Mouse (Mus musculus) forebrain, embryonic 14.5 days (tissue): ENCODE results near the gene Ehbp1. TPM values are rescaled to one million over a fixed set of nuclear protein-coding genes. Genes with fewer than 3 reads are reported as not detected.

Experiments
- ATAC-seq: fragments of 200-750 bp; cut with Nextera tagmentation; 2 replicates; pipeline ENCODE4 v1.8.0; 2017; ENCODE audit warnings: mild to moderate bottlenecking, moderate library complexity
- DNase-seq: peaks from one replicate; pipeline ENCODE4 v3.0.0-alpha.2; 2015; ENCODE audit warnings: low spot score
- H3K27ac ChIP-seq: fragments of 300-500 bp; sonication (generic); 2 replicates; pipeline ENCODE4 v1.5.1; 2014; ENCODE audit warnings: low read depth, mild to moderate bottlenecking, control low read depth, low read length, moderate library complexity
- H3K27me3 ChIP-seq: fragments of 300-500 bp; sonication (generic); replicated peaks from 2 replicates; pipeline ENCODE4 v1.6.1; 2014; ENCODE audit warnings: low read length, control low read depth, mixed read lengths; ENCODE audit not compliant: control insufficient read depth, insufficient read depth
- H3K36me3 ChIP-seq: fragments of 300-500 bp; sonication (generic); 2 replicates; pipeline ENCODE4 v1.6.1; 2014; ENCODE audit warnings: low read length, control low read depth; ENCODE audit not compliant: control insufficient read depth, insufficient read depth
- H3K4me1 ChIP-seq: fragments of 300-500 bp; sonication (generic); 2 replicates; pipeline ENCODE4 v1.6.1; 2014; ENCODE audit warnings: antibody characterized with exemption, low read length, control low read depth; ENCODE audit not compliant: control insufficient read depth, insufficient read depth
- H3K4me2 ChIP-seq: fragments of 300-500 bp; sonication (generic); 2 replicates; pipeline ENCODE4 v1.6.1; 2014; ENCODE audit warnings: mild to moderate bottlenecking, control low read depth, low read length
- H3K4me3 ChIP-seq: fragments of 300-500 bp; sonication (generic); 2 replicates; pipeline ENCODE4 v1.5.1; 2014; ENCODE audit warnings: low read depth, low read length, control low read depth
- H3K9ac ChIP-seq: fragments of 300-500 bp; sonication (generic); 2 replicates; pipeline ENCODE4 v1.6.1; 2014; ENCODE audit warnings: mild to moderate bottlenecking, low read length, control low read depth, moderate library complexity
- H3K9me3 ChIP-seq: fragments of 300-500 bp; sonication (generic); replicated peaks from 2 replicates; pipeline ENCODE4 v1.6.1; 2016; ENCODE audit warnings: low read length, control low read depth, mixed read lengths; ENCODE audit not compliant: control insufficient read depth
- WGBS: fragments of 180-500 bp; shearing (Covaris S2); extraction: QIAGEN DNeasy Blood & Tissue Kit; methylation state at CpG from one replicate; pipeline ENCODE4 v1.1.7; 2014; 5-methylcytosine and 5-hydroxymethylcytosine counted together
- polyA plus RNA-seq: library from polyadenylated mRNA; unstranded; fragments of >200 nt; fragmentation: Nextera tagmentation; extraction: Ambion mirVana; gene quantifications from 2 replicates; pipeline ENCODE4 v1.2.1, GENCODE M21; 2014

Ehbp1 gene
- polyA plus RNA-seq, 1 experiment from 2014 or later: 17.1 TPM

DNA sequence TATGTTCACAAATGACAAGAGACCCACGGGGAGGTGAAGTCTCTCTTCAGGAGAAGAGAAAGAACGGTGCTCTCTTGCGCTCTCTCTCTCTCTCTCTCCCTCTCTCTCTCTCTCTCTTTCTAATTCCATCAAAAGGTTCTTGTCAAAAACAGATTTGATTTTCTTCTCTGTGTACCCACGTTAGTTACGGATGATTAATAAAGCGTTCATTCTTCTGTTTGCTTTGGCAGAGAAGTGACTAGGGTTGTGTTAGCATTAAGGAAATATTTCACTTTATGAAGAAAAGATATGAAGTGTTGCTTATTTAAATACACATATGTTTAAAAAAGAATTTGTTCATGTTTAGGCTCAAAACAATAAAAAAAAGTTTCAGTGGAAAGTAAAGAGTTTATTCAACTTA, 143.7 kb downstream of the Ehbp1 start:
- 24% methylated on average over 6 of the region's 6 CpGs for WGBS
- ATAC-seq: no peak

DNA sequence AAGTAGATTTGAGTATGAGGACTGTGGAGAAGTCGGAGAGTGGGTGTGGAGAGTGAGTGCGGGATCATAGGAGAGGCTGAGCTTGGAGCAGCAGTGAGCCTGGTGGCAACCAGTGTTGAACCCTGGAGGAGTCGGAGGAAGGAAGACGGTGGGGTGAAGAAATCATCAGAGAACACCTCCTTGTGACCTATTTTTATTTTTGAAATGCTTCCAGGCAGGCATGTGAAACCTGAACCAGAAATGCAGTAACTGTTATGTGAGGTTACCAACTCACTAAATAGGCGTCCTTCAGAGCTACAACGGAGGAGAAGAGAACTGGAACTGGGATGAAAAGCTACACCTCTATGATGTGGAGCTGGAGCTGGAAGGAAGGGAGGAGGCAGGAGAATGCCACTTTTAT, 144.2 kb downstream of the Ehbp1 start:
- Histone ChIP-seq H3K4me3 (no peak overlapping the region), H3K9me3 (no peaks in the 10 kb centered on the region), H3K9ac (no peak overlapping the region), H3K36me3 (no peaks in the 10 kb centered on the region), H3K27ac (no peak overlapping the region), H3K4me2 (no peak overlapping the region), H3K27me3 (no peaks in the 10 kb centered on the region), H3K4me1 (peaks cover 12% of the 10 kb centered on the region)
- no peak for DNase-seq
- ATAC-seq: no peak
- 70% methylated on average over 6 of the region's 6 CpGs for WGBS

More for the DNA sequence above, 143.7 kb downstream of the Ehbp1 start:
- Histone ChIP-seq H3K4me2 (no peak overlapping the region), H3K9ac (no peak overlapping the region), H3K27me3 (no peaks in the 10 kb centered on the region), H3K9me3 (no peaks in the 10 kb centered on the region), H3K4me1 (peaks cover 12% of the 10 kb centered on the region), H3K27ac (no peak overlapping the region), H3K4me3 (no peak overlapping the region), H3K36me3 (no peaks in the 10 kb centered on the region)
- DNase-seq: no peak

DNA sequence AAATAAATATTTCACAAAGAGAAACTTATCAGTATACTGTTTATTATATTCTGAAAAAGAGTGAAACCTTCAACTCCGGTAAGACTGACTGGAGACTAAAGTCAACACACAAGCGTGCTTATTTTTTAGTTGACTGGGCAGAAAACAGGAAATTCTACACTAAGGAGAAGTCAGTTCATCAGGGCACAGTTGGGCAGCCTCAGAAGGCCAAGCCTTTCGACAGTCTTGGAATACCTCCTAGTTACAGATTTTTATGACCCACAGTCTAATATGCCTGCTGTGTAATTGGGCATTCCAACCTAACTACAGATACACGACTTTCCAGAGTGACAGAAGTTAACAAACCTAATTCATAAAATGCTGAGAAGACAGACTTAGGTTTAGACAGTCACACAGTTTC, 145.3 kb downstream of the Ehbp1 start:
- WGBS: 85% methylated on average over 4 of the region's 4 CpGs

DNA sequence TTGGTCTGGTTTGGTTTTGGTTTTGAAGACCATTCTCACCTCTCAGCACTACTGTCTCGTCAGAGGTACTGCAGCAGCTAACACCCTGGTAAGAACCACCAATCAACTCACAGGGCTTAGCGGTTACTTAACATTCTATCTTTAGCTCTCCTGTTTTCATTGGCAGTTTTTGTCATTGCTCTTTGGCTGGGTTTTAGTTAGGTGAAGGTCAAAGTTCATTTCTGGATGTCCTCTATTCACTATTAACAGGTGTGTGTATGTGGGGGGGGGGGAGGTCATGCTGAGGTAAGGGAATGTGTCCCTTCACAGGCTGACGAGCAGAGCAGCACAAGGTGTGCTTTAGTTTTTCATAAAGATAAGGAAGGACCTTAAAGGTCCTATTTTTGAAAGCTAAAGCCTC, 147.5 kb downstream of the Ehbp1 start:
- ATAC-seq (no peak), DNase-seq (no peak)
- no peak overlapping the region for H3K9ac ChIP-seq
- no peak overlapping the region for H3K27ac ChIP-seq
- 73% methylated on average over 3 of the region's 3 CpGs for WGBS
- H3K4me1 ChIP-seq: peaks cover 8% of the 10 kb centered on the region
- no peak overlapping the region for H3K4me2 ChIP-seq
- H3K27me3 ChIP-seq: no peaks in the 10 kb centered on the region
- H3K36me3 ChIP-seq: no peaks in the 10 kb centered on the region
- H3K4me3 ChIP-seq: no peak overlapping the region
- no peaks in the 10 kb centered on the region for H3K9me3 ChIP-seq

More for the DNA sequence above, 145.3 kb downstream of the Ehbp1 start:
- no peak overlapping the region for H3K27ac ChIP-seq
- no peaks in the 10 kb centered on the region for H3K36me3 ChIP-seq
- no peaks in the 10 kb centered on the region for H3K9me3 ChIP-seq
- DNase-seq (no peak), ATAC-seq (no peak)
- H3K4me2 ChIP-seq: no peak overlapping the region
- H3K4me3 ChIP-seq: no peak overlapping the region
- no peak overlapping the region for H3K9ac ChIP-seq
- peaks cover 12% of the 10 kb centered on the region for H3K4me1 ChIP-seq
- no peaks in the 10 kb centered on the region for H3K27me3 ChIP-seq

DNA sequence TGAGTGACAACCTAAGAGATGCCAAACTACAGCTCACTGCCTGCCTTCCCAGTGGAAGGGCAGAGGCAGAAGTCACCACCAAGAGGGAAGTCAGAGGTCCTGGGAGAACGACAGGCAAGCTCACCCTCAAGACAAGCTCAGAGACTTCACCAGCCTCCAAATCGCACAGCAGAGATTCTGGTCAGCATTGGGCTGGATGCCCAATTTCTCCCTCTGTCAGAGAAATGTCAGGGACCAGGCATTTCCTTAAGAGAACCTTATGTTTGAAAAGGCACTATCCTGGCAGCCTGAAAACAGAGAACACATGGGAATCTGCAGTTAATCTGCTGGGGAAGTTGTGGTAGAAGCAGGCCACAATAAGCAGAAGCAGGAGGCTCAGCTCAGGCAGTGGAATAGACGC, 151.5 kb downstream of the Ehbp1 start:
- no peaks in the 10 kb centered on the region for H3K27me3 ChIP-seq

DNA sequence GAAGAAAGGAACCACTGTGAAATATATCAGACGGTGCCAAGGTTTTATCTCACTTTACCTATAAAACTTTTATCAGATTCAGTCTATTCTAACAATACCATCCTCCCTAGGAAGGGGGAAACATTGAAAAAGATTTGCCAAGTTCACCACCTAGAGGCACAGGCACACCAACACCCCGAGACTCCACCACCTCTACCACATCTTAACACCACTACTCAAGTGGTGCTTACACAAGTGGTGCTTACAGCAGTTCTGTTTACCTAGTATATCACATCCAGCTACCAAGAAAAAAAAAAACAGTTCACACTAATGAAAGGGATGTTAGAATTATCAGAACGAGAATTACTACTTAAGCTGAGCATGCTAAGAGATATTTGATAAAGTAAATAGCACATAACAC, 152.1 kb downstream of the Ehbp1 start:
- ATAC-seq (no peak), DNase-seq (no peak)
- H3K36me3 ChIP-seq: no peaks in the 10 kb centered on the region
- no peak overlapping the region for H3K4me2 ChIP-seq
- H3K9me3 ChIP-seq: no peaks in the 10 kb centered on the region
- H3K9ac ChIP-seq: no peak overlapping the region
- no peaks in the 10 kb centered on the region for H3K27me3 ChIP-seq
- WGBS: 89% methylated on average over 3 of the region's 3 CpGs
- H3K27ac ChIP-seq: no peak overlapping the region
- no peak overlapping the region for H3K4me3 ChIP-seq
- H3K4me1 ChIP-seq: no peaks in the 10 kb centered on the region

More for the DNA sequence above, 151.5 kb downstream of the Ehbp1 start:
- 77% methylated on average over 3 of the region's 3 CpGs for WGBS
- Histone ChIP-seq H3K4me3 (no peak overlapping the region), H3K36me3 (no peaks in the 10 kb centered on the region), H3K9me3 (no peaks in the 10 kb centered on the region), H3K9ac (no peak overlapping the region), H3K4me1 (no peaks in the 10 kb centered on the region), H3K4me2 (no peak overlapping the region), H3K27ac (no peak overlapping the region)
- no peak for ATAC-seq
- no peak for DNase-seq

DNA sequence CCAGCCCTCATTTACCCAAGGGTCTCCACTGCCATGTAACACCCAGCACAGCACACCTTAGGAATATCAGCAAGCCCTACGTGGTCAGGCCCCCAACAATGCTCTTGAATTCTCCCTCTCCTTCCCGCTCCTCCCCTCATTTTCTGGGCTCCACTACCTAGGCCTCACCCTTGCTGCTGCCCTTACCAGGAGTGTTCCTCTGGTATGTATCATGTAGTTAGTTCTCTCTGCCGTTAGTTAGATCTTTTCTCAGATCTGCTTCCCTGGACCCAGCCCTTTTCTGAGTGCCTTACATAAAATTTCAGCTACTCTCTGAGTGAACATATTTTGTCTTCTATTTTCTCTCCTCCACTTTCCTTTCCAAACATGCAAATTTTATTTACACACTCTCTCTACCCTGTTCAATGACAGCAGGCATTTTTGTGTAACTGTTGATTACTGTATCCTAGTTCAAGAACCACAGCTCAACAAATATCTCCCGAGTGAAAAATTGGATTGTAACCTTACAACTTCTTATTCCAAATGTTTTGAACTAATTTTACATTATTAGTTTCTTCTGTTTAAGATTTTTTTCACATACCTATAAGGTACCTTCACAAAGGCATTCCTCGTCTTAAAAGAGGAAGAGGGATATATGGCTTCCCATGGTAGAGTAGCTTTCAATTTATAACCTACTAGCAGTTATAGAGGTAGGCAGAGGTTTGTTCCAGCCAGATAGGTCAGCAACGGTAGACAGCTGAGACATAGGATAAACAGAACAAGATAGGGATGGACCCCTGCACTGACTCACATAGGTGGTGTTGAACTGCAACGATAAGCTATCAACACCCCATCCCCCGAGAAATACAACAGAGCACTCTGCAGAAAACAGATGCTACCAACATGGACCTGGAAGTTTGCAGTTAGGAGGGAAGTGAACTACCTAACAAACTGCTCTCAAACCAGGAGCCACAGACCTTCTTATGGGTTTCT, 160.3 kb downstream of the Ehbp1 start:
- Histone ChIP-seq H3K9ac (no peak overlapping the region), H3K4me1 (no peaks in the 10 kb centered on the region), H3K9me3 (no peaks in the 10 kb centered on the region), H3K27me3 (no peaks in the 10 kb centered on the region), H3K4me2 (no peak overlapping the region), H3K4me3 (no peak overlapping the region), H3K36me3 (no peaks in the 10 kb centered on the region), H3K27ac (no peak overlapping the region)
- DNase-seq (no peak), ATAC-seq (no peak)
- 93% methylated on average over 8 of the region's 8 CpGs for WGBS

DNA sequence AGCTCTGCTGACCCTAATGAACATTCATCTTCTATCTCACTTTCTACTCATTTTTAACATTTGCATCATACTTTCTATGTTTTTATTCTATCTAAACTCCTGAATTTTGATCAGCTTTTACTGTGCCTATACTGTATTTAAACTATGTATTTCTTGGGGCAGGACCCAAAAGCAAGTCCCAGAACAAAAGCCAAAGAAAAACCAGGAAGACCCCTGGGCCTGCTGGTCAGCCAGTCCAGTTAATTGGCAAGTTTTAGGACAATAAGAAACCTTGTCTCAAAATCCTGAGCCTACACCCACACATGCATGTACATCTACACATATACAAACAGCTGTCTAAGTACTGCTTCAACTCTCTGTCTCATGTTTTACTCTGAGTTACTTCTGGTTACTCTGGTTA, 161.9 kb downstream of the Ehbp1 start:
- Histone ChIP-seq H3K9ac (no peak overlapping the region), H3K4me2 (no peak overlapping the region), H3K27me3 (no peaks in the 10 kb centered on the region), H3K4me1 (no peaks in the 10 kb centered on the region), H3K36me3 (no peaks in the 10 kb centered on the region), H3K4me3 (no peak overlapping the region), H3K9me3 (no peaks in the 10 kb centered on the region), H3K27ac (no peak overlapping the region)
- DNase-seq (no peak), ATAC-seq (no peak)

DNA sequence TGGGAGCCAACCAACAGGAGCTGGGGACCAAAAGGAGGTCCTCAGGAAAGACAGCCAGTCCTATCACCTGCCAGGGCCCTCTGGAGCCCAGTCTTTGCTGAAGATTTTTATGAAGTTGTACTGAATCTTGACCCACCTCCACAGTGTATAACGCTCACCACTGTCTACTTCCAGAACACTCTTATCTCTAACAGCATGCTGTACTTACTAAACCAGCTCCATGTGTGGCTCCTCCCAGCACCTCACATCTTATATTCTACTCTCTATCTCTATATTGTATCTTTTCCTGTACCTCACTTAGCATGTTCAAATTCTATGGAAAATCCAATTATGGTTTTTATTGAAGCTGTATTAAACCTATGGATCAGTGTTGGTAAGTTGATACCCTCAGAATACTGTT, 163.5 kb downstream of the Ehbp1 start:
- no peaks in the 10 kb centered on the region for H3K4me1 ChIP-seq
- no peak overlapping the region for H3K9ac ChIP-seq
- no peaks in the 10 kb centered on the region for H3K27me3 ChIP-seq
- WGBS: 96% methylated on average over 1 of the region's 1 CpGs
- no peaks in the 10 kb centered on the region for H3K36me3 ChIP-seq
- no peak overlapping the region for H3K27ac ChIP-seq
- no peak overlapping the region for H3K4me3 ChIP-seq
- no peaks in the 10 kb centered on the region for H3K9me3 ChIP-seq
- H3K4me2 ChIP-seq: no peak overlapping the region
- no peak for DNase-seq
- ATAC-seq: no peak
